Mouse (Mus musculus): Measurements from ENCODE around the gene Dynlt1b. TPM values are rescaled to one million over a fixed set of nuclear protein-coding genes. Genes with fewer than 3 reads are reported as not detected.
"Not testable (repeated sequence)": the region's sequence is repeated elsewhere in the genome, so short reads cannot be mapped to it uniquely, and the experiment has no call there.

The Dynlt1b gene
- polyA plus RNA-seq, 1 experiment, result 247 TPM

DNA sequence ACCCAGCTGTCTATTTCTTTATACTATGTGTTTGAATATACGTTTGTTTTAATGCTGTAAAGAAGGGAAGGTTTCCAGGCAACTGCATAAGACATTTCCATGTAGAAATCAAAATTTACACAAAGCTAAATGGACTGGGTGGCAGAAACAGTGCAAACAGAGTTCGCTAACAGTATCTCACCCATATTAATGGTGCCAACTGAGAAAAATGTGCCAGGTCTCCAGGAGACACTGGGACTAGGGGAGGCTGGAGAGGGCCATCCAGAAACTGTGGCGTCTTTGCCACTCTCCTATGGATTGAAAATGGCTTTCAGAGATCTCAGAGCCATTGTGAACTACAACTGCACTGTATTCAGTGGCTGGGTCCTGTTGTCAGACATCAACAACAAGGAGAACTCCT, 40.1 kb downstream of the Dynlt1b start:
- H3K4me1 ChIP-seq (ENCODE audit: control insufficient read depth, insufficient read depth, low read length); H3K4me3 ChIP-seq (replicated peaks; ENCODE audit: extremely low read depth, low read depth, low read length); DNase-seq: not testable (repeated sequence)
- 81% methylated on average over 2 of the region's 3 CpGs for WGBS

DNA sequence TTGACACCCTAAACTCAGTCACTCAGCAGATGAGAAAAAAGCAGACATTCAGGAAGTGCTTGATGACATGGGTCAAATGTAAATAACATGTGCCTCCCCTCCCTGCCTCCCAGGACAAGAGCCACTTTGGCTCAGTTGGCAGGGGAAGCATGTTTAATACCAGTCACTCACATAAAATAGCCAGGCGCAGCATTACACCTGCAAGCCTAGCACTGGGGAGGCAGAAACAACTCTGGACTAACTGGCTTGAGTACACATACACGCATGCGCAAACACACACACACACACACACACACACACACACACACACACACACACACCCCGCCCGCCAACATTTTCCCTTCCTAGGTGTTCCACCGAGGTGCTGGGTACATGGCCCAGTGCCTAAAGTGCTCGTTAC, 40.8 kb downstream of the Dynlt1b start:
- not testable (repeated sequence) for H3K4me1 ChIP-seq (ENCODE audit: control insufficient read depth, insufficient read depth, low read length); DNase-seq; H3K4me3 ChIP-seq (replicated peaks; ENCODE audit: extremely low read depth, low read depth, low read length)
- WGBS, result 59% methylated on average over 6 of the region's 7 CpGs

DNA sequence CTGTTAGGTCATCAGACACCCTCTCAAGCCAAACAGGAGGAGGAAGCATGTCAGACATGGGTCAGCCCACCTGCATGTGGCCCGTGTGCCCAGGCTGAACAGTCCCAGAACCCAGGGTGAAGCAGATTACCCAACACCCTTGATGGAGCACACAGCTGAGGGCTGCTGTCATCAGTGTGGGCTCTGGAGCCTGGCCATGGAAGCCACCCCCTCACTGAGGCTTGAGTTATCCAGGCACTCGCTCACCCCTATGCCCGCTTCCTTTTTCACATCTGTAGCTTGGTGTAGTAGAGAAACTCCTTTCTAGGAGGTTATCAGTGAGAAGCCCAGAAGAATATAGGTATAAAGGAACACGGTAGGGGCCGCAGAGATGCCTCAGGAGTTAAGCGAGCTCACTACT, 45.4 kb downstream of the Dynlt1b start:
- DNase-seq; H3K4me1 ChIP-seq (ENCODE audit: control insufficient read depth, insufficient read depth, low read length); H3K4me3 ChIP-seq (replicated peaks; ENCODE audit: extremely low read depth, low read depth, low read length): not testable (repeated sequence)
- WGBS, result 91% methylated on average over 6 of the region's 6 CpGs

DNA sequence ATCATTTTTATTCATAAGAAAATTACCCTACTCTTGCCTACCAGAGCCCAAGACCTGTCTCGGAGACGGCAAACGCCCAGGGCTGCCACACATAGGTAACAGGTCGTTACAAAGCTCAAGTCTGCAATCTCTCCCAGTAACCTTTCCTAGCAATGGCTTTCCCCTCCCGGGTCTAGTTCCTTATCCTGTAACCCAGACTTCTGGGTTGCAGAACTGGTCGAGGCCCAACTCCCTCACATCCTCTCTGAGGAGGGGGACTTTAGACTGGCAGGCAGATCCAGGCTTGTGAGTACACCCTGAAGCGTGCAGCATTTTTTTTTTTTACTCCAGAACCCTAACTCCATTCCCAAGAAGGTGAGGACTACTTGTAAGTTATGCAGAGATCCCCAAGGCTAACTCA, 46.0 kb downstream of the Dynlt1b start:
- WGBS, result 54% methylated on average over 7 of the region's 7 CpGs
- not testable (repeated sequence) for H3K4me3 ChIP-seq (replicated peaks; ENCODE audit: extremely low read depth, low read depth, low read length); DNase-seq; H3K4me1 ChIP-seq (ENCODE audit: control insufficient read depth, insufficient read depth, low read length)

DNA sequence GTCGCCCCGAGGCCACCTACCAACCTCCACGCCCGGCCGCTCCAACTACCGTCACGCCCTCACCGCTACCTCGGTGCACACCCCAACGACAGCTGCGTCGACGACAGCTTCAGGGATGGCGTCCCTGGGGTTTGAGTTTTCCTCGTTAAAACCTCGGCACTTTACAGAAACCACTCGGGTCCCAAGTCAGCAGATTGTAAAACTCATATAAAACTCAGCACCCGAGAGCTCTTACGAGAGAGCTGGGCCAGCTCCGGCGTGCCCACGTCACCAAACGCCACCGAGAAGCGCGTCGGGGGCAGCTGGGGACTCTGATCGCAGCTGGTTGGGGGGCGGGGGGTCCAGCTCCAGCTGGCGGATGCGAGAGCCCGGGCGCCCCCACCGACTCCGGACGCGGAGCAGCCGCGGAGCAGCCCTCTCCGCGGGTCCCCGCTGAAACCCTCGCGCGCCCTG, 46.6 kb downstream of the Dynlt1b start:
- peak overlapping the region; percentile 72 for H3K4me3 ChIP-seq (replicated peaks; ENCODE audit: extremely low read depth, low read depth, low read length)
- not testable (repeated sequence) for DNase-seq; H3K4me1 ChIP-seq (ENCODE audit: control insufficient read depth, insufficient read depth, low read length)
- under 1% methylated on average over 45 of the region's 45 CpGs for WGBS

DNA sequence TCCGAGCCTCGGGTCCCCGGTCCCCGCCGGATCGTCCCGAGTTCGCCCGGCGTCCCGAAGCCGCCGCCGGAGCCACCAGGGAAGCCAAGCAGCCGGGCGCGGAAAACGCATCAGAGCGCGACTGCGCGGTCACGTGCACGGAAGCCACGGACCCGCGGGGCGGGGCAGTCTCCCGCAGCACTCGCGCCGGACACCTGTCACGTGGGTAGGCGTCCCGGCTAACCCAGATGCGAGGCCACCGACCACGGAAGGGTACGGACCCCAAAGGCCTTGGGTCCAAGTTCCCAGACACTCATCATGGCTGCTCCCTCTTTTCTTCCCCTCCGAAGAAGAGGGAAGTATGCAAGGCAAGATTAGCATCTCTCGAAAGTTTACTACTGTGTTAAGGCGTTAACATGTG, 47.1 kb downstream of the Dynlt1b start:
- 1% methylated on average over 42 of the region's 42 CpGs for whole genome bisulfite sequencing
- not testable (repeated sequence) for H3K4me1 ChIP-seq (ENCODE audit: control insufficient read depth, insufficient read depth, low read length); DNase-seq
- H3K4me3 ChIP-seq (replicated peaks; ENCODE audit: extremely low read depth, low read depth, low read length), result peak overlapping the region; percentile 49

DNA sequence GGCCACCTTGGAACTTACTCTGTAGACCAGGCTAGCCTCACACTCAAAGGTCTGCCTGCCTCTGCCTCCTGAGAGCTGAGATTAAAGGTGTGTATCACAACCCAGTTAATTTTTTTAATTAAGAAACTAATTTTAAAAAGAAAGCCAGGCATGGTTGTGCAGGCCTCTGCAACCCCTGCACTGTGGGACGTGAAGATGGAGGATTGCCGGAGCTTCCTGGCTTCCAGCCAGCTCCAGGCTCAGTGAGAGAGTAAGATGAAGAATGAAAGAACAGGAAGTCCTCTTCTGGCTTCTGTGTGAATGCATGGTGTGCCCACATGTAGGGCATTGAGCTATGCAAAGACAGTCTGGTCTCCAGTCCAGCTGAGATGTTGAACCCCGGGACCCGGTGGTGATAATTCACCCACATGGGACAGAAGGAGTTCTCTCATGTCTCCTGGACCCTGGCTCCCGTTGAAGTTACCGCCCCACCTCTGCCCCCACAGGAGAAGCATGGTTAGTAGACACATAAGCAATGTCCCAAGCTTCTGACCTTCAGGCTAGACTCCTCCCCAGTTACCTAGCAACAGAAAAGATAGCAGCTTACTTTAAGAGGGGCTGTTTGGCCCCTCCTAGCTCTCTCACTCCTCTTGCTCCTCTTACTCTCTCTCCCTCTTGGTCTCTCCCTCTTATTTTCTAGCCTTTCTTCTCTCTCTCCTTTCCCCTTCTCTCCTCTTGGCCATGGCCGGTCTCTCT, 51.1 kb downstream of the Dynlt1b start:
- 23% methylated on average over 4 of the region's 7 CpGs for WGBS
- H3K4me3 ChIP-seq (replicated peaks; ENCODE audit: extremely low read depth, low read depth, low read length); H3K4me1 ChIP-seq (ENCODE audit: control insufficient read depth, insufficient read depth, low read length); DNase-seq: not testable (repeated sequence)

DNA sequence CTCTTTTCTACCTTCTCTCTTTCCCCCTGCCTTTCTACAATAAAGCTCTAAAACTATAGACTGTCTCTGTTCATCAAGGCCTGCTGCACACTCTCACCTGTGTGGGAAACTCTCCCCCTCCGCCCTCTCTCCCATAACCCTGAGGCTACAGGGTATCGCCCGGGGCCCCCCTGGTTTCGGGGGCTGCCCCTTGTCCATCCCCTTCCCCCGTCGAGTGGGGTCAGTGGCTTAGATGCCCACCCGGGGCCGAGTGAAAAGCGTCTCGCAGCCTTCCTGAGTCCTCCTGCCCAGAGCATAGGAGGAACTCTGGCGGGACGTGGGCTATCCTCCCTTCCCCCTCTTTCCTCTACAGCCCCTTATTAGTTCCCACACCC, 51.7 kb downstream of the Dynlt1b start:
- 81% methylated on average over 12 of the region's 12 CpGs for WGBS
- DNase-seq; H3K4me3 ChIP-seq (replicated peaks; ENCODE audit: extremely low read depth, low read depth, low read length); H3K4me1 ChIP-seq (ENCODE audit: control insufficient read depth, insufficient read depth, low read length): not testable (repeated sequence)

DNA sequence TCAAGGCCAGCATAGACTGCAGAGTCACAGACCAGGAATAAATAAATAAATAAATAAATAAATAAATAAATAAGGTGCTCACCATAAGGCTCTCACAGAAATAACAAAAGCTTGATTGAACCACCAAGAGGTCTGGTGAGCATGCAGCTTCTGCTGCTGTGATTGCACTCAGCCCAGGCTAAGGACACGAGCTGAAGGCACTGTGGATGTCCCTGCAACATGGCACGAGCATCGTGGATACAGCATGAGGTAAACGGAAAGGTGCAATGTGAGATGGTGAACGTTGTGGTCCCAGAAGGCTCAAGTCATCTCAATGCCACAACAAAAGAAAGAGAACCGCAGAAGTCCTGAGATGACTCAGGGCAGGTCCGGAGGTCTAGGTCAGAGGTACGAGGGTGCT, 52.3 kb downstream of the Dynlt1b start:
- 82% methylated on average over 8 of the region's 8 CpGs for WGBS
- not testable (repeated sequence) for DNase-seq; H3K4me1 ChIP-seq (ENCODE audit: control insufficient read depth, insufficient read depth, low read length); H3K4me3 ChIP-seq (replicated peaks; ENCODE audit: extremely low read depth, low read depth, low read length)

Other genes starting within 250 kb of the Dynlt1b start
- 17.0 and 19.1 TPM in 2 replicates for gene Tmem181a, start 173.3 kb upstream of the Dynlt1b start, polyA plus RNA-seq (2012; rRNA removed)
- gene Dynlt1a, start 112.6 kb upstream of the Dynlt1b start, polyA plus RNA-seq (2012; rRNA removed), result 2.1 and 3.0 TPM in 2 replicates
- 11.9 and 15.2 TPM in 2 replicates for gene Dynlt1c, start 171.6 kb downstream of the Dynlt1b start, polyA plus RNA-seq (2012; rRNA removed)
- gene Dynlt1f, start 225.8 kb downstream of the Dynlt1b start, polyA plus RNA-seq (2012; rRNA removed), result 55.1 and 74.7 TPM in 2 replicates
- 0.70 and 1.1 TPM in 2 replicates for gene Sytl3, start 229.0 kb downstream of the Dynlt1b start, polyA plus RNA-seq (2012; rRNA removed)

All from lung, adult 2 months (tissue).